Mouse (Mus musculus): ENCODE measurements around the gene Klhdc3. TPM values are rescaled to one million over a fixed set of nuclear protein-coding genes. Genes with fewer than 3 reads are reported as not detected.
A peak's percentile ranks its signal among the peaks of the same experiment; 100 is the strongest.

Klhdc3 gene
- total RNA-seq (2014; fragmentation: Nextera tagmentation): 62.5 and 77.9 TPM in 2 replicates
- total RNA-seq (2017): 26.8 and 30.9 TPM in 2 replicates

DNA sequence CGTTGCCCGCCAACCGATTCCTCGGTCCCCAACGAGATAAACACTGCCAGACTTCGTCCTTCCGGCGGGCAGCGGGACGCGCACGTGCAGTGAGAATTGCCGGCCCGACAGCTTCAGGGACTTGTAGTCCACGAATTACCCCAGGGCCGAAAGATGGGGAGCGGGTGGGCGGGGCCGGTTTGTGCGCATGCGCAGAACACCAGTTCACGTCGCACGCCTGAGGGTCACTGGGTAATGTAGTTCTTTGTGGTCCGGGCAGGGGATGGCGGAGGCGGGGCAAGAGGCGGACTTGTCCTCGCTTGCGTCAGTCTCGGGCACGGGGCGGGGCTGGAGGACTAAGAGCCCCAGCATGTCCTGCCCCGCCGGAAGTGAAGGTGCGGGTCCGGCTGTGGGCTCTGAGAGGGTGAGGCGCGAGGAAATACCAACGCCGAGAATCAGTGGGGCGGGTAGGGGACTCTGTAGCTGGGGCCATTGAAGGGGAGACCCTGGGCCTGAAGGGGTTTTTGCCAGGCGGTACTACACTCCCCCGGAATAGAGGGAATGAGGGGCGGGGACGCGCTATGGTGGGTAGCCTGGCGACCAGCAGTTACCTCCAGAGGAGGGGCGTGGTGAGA, at the start of gene Klhdc3:
TSS of gene Klhdc3 (minus strand) at position 155 of the 614 bp plus-strand sequence.
- ATAC-seq (replicated peaks; ENCODE audit: poor library complexity, severe bottlenecking): peak; percentile 90

DNA sequence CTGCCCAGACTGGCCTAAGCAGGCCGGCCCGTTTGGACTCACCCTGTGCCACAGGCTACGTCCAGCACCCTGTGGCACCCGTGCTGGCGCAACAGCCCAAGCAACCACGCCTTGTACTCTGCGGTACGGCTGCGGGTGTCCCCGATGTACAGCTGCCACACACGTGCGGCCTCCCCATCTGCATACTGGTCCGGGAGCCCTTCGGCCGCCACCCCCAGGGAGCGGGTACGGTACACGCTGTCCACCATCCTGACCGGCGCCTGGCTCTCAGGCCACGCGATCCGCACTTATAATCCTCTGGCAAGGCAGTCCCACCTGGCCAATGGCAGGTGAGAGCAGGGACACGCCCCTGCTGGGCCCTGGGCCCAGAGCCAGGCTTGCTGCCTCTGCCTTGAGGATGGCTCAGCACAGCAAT, 48.2 kb upstream of the Klhdc3 start, which contains the start of gene Gnmt:
TSS of gene Gnmt (minus strand) at position 265 of the 415 bp plus-strand sequence.
- peak; percentile 42 for ATAC-seq (replicated peaks; ENCODE audit: poor library complexity, severe bottlenecking)

DNA sequence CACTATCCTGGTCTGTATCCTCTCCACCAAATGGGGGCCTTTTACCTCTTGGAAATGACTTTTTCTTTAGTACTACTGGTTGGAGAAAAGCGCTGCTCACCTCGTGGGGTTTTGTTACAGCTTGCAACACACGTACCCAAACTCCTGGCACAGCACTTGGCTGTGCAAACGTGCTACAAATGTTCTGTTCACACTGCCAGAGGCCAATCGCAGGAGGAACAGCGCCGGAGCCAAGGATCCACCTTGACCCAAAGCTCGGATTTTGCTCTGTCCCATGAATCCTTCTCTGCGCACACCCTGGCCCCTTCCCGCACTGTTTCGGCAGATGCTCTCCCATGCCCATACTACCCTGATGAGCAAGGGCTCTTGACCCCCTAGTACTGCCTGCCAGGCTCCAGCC, 47.8 kb upstream of the Klhdc3 start:
- no peak for ATAC-seq (replicated peaks; ENCODE audit: poor library complexity, severe bottlenecking)

DNA sequence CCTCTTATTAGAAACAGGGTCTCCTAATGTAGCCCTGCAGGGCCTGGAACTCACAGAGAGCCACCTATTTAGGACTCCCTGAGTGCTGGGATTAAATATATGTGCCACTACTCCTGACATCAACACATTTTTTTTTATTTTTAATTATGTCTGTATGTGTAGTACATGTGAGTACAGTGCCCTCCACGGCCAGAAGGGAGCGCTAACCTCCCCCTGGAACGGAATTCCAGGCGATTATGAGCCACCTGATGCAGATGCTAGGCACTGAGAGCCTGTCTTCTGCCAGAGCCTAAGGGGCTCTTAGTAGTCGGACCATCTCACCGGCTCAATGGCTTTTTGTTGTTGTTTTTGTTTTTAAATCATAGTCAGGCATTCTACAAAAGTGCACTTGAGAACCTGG, 47.3 kb upstream of the Klhdc3 start:
- no peak; the same call in 1 of the 2 replicates for ATAC-seq (replicated peaks; ENCODE audit: poor library complexity, severe bottlenecking)

DNA sequence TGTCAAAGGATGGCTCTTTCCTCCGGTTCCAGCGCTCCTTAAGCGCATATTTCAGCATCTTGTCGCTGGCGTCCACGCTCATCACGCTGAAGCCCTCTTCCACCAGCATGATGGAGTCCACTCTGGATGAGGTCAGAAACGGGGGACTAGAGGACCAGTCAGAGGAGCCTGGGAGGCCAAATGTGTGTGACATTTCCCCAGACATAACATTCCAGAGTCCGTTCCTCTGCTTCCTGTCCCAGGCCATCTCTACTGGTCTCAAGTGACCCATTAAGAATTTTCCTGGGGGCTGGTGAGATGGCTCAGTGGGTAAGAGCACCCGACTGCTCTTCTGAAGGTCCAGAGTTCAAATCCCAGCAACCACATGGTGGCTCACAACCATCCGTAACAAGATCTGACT, 46.6 kb upstream of the Klhdc3 start:
- ATAC-seq (replicated peaks; ENCODE audit: poor library complexity, severe bottlenecking): no peak

DNA sequence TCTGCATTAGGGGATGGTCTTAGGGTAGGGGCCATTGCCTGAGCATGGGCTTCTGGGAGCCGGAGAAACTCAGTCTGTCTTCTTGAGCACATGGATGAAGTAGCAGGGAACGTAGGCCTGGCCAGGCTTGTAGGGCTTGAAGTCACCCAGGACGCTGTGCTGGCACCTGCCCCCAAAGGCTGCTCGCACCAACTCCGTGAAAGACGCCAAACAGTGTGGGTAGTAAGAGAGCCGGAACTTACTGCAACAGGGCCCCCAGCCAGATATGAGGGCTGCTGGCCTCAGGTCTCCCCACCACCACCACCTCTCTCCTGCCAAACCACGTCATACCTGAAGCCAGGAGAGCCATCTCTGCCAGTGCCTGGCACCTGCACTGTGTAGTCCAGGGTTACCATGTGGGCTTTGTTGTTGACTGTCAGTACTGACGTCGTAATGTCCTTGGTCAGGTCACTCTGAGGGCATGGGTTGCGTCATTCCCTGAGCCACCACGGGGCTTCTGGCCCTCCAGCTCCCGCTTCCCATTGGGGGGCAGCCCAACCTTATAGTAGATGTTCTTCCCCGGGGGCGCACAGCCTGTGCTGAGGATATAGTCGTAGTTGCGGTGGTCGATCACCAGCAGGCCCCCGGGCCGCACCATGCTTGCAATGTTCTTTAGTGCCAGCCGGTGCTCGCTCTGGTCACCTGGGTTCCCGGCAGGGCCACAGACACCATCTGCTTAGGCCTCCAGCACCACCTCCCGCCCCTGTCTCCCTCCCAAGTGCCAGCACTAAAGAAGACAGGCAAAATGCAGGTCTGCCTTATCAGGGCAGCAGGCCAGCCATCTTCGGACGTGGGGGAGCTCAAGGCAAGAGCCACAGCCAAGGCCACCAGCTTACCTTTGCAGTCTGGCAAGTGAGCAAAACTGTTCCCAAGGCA, 45.3 kb upstream of the Klhdc3 start:
- peak; percentile 31; the same call in 1 of the 2 replicates for ATAC-seq (replicated peaks; ENCODE audit: poor library complexity, severe bottlenecking)

DNA sequence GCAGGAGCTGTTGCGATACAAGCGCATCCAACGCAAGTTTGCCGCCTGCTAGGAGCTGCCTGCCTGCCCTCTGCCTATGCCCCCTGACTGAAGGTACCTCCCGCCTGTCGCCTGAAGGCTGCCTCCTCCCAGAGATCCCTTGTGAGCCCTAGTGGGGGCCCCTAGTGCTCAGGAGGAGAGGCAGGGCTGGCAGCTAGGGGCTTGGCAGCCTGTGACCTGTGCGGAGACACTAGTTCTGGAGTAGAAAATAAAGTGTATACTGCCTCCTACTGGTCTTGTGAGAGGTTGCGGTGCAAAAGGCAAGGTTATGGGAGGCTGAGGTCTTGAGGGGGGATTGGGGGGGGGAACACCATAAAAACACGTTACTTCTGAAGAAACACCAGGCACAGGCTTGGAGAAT, 44.6 kb upstream of the Klhdc3 start:
- peak; percentile 31 for ATAC-seq (replicated peaks; ENCODE audit: poor library complexity, severe bottlenecking)

DNA sequence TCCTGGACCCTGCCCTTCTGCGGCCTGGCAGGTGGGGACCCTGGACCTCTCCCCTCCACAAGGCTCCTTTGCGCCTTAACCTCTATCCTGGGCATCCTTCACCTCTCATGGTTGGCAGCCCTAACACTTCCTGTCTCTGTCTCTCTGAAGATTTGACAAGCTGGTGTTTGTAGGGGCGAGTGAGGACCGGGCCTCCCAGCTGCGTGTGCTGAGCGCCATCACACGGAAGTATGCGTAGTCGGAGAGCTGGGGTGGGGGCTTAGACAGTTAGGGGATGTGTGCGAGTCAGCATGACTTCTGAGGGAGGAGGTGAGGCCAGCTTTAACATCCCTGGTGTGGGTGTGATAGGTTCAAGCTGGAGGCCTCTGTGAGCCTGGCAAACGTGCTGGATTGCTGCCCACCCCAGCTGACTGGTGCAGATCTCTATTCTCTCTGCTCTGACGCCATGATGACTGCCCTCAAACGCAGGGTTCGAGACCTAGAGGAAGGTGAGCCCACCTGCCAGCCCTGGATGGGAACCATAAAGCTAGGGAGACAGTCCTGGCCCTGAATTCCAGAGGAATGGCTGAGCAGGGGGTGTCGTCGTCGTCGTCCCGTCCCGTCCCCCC, 43.9 kb upstream of the Klhdc3 start:
- ATAC-seq (replicated peaks; ENCODE audit: poor library complexity, severe bottlenecking): no peak

DNA sequence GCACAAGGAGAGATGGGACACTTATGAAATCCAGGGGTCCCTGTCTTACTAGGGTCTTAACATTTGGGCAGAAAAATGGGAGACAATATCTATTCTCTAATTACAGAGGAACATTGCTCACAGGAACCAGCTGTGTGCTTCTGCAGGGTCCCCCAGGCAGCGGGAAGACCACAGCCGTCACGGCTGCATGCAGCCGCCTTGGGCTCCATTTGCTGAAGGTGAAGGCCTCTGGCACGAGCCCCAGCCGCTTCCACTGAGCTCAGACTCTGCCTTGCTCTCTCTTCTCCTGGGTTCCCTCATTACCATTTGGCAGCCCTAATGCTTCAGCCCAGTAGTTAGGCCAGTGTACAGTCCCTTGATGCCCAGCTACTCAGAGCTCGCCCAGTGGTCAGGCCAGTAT, 40.4 kb upstream of the Klhdc3 start:
- no peak for ATAC-seq (replicated peaks; ENCODE audit: poor library complexity, severe bottlenecking)

DNA sequence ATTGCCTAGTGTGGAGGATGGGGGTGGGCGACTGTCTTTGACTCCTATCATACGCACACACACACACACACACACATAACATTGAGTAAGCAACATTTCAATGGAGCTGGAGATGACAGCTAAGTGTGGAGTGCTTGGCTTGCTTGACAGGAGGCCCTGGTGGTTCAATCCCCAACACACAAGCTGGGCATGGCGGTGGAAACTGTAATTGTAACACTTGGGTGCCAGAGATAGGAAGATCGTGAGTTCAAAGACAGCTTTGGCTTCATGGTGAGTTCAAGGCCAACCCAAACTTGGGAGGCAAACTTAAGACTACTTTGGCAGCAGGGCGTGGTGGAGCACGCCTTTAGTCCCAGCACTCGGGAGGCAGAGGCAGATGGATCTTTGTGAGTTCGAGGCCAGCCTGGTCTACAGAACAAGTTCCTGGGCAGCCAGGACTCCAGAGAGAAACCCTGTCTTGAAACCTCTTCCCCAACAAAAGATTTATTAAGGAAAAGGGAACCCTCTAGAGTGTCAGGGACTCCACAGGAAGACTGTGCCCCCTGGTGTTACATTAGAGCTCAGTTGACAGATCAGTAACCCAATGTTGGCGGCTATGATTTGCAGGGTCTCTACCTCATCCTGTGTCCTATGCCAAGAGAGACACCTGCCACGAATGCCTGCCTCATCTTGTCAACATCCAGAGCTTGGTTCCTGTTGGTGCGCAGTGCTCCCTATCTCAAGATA, 34.2 kb upstream of the Klhdc3 start:
- no peak for ATAC-seq (replicated peaks; ENCODE audit: poor library complexity, severe bottlenecking)

DNA sequence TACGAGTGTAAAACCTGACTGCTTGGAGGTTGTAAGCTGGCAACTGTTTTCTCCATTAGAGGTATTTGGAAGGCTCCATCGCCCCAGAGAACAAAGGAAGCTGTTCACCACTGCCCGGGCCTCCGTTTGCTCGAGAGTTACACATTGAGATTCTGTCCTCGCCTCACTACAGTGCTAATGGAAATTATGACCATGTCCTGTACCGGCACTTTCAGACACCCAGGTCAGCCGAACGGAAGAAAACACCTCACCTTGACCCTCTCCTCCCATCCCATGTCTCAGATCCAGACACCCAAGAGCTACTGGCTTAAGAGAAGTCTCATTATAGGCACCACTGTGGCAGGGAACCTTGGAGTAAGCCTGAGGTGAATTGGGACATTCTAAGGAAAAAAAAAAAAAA, 33.1 kb upstream of the Klhdc3 start:
- no peak for ATAC-seq (replicated peaks; ENCODE audit: poor library complexity, severe bottlenecking)

DNA sequence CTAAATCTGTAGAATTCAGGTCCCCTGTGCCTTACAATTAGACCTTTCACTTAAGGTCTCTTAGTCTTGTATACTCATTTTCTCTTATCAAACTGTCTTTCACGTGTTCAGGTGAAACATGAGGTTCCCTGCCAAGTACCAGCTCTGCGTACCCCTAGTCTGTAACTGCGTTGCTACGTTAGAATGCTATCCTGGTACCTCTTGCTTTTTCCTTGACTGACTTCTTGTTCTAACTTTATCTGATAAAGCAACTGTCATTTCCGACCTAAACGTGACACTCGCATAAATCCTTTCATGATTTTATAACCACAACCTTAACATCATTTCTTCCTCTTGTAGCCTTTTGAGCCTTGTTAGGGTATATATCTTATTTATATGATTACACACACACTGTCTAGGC, 31.7 kb upstream of the Klhdc3 start:
- ATAC-seq (replicated peaks; ENCODE audit: poor library complexity, severe bottlenecking): no peak

DNA sequence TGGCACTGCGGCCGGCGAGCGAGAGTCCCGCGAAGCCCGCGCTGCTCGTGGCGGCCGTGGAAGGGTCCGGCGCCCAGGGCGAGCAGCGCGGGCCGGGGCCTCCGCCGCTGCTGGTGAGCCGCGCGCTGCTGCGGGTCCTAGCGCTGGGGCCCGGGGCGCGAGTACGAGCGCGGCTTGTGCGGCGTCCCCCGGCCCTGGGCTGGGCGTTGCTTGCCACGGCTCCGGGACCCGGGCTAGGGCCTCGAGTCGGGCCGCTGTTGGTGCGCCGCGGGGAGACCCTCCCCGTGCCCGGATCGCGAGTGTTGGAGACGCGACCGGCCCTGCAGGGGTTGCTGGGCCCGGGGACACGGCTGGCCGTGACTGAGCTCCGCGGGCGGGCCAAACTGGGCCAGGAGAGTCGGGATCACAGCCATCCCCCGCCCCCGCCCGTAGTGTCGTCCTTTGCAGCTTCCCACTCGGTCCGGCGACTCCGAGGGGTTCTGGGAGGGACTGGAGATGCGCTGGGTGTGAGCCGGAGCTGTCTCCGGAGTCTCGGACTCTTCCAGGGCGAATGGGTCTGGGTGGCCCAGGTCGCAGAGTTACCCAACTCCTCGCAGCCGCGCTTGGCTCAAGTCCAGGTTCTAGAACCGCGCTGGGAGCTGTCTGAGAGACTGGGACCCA, 31.0 kb upstream of the Klhdc3 start:
- peak; percentile 33 for ATAC-seq (replicated peaks; ENCODE audit: poor library complexity, severe bottlenecking)

DNA sequence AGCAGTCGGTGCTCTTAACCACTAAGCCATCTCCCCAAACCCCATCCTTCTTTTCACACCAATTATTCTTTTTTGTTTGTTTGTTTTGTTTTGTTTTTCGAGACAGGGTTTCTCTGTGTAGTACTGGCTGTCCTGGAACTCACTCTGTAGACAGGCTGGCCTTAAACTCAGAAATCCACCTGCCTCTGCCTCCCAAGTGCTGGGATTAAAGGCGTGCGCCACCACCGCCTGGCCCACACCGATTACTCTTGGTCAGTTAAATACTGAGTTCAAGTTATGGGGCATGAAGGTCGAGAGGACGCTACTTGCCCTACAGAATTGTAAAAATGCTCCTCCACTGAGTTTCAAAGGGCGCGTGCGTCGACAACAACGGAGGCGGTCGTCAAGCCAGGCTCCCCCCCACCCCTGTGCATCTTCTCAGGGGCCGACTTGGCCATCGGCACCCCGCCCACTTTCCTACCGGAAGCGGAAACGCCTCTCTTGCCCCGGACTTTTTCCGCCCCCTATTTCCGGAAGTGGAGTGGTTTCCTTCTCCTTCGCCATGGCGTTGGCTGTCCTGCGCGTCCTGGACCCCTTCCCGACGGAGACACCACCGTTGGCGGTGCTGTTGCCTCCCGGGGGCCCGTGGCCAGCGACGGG, 30.4 kb upstream of the Klhdc3 start, which contains the start of gene Pex6:
TSS of gene Pex6 (plus strand) at position 505 of the 639 bp plus-strand sequence.
- peak; percentile 94 for ATAC-seq (replicated peaks; ENCODE audit: poor library complexity, severe bottlenecking)

DNA sequence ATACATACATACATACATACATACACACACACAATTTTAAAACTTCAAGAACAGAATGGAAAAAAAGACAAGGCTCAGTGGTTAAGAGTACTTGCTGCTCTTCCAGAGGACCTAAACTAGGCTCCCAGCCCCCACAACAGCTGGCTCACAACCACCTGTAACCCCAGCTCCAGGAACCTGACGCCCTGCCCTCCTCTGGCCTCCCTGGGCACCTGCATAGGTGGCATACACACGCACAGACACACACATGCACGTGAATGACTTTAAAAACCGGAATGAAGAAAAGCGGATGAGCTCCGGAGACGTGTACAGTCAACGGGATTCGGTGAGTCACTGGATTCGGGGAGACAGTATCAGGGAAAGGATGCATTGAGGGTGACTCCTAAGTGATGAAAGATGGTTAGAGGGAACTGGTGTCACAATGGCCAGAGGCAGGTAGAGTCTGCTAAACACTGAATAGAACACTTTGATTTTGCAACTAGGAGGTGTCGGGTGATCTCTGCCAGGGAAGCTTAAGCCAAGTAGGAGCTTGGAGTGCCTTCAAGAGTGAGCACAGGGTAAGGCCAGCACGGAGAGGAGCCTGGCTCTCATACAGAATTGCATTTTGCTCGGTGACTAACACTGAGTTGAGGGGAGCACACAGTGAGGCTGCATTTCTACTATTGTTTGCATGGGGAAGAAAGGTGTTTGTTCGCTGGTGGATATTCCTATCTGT, 25.8 kb upstream of the Klhdc3 start:
- ATAC-seq (replicated peaks; ENCODE audit: poor library complexity, severe bottlenecking): no peak

DNA sequence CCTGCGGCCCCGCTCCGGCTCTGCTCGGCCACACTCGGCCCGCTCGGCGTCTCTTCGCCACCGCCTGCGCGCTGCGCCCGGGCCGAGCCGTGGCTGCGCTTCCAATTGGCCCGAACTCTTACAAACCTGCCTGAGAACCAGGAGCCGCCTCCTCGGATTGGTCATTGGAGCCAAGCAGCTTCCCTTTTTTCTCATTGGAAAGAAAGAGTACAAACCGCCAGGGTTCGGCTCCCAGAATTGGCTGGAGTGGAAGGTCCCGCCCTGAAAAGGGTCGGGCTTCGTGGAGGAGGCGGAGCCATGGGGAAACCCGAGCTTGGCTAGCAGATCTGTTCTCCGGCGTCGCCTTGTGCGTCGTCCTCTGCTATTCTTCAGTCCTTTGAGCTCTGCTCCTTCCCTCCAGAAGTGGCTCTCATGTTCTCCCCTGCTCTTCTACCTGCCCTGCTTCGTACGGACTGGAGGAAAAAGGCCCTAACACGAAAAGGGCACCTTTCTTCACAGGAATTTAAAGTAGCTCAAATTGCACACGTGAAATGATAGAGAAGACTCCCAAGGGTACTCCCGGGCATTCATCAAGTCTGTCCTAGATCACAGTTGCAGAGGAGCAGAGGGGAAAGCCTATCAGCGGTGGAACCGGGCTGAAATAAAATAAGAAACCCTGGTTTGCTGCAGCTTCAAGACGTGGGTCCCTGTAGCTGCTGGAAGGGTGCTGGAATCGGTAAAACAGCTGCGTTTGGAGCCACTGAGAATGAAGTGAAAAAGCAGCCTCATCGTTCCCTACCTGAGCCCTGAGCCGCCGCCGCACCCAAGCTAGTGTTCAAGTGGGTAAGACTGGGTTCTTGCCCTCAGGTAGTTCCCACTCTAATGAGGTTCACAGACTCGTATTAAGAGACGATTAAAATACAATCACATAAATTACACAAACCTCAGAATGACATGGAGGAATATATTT, 24.4 kb upstream of the Klhdc3 start, which contains the start of gene Ppp2r5d:
TSS of gene Ppp2r5d (minus strand) at position 225 of the 949 bp plus-strand sequence.
- peak; percentile 96 for ATAC-seq (replicated peaks; ENCODE audit: poor library complexity, severe bottlenecking)
